Mouse (Mus musculus): ENCODE measurements around the gene Tubb4b. TPM values are rescaled to one million over a fixed set of nuclear protein-coding genes. Genes with fewer than 3 reads are reported as not detected.

Gene Tubb4b
- polyA plus RNA-seq, 1 experiment from 2014 or later: 294 TPM

DNA sequence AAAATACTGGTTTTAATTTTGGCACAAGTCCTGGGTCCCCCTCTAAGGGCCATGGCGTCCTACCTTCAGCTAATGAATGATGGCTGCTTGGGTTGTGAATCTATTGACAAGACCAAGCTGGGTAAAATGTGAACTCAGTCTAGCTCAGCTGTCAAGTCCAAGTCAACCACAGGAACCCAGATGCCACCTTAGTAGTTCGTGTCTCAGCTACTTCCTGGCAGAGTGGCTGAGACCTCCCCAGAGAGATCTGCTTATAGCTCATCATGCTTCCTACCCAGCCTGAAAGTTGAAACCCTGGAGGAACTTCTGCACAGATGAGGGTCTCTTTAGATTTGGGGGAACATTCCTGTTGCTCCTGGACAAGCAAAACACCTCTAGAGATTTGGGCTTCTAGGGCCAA is 41.2 kb downstream of the Tubb4b start:
- no peak for TF ChIP-seq EP300 (IDR thresholded peaks at IDR 0.05; ENCODE audit: low read depth)
- TF ChIP-seq CTCF (IDR thresholded peaks at IDR 0.05; ENCODE audit: low read depth): no peak
- Histone ChIP-seq H3K27ac (ENCODE audit: low read depth) (no peak overlapping the region), H3K9me3 (ENCODE audit: low read length) (no peaks in the 10 kb centered on the region), H3K4me2 (ENCODE audit: low read depth, low read length) (no peak overlapping the region; the same call in 1 of the 2 replicates), H3K4me3 (ENCODE audit: low read depth, low read length) (no peak overlapping the region), H3K27me3 (ENCODE audit: insufficient read depth, low read length) (peaks cover 55% of the 10 kb centered on the region), H3K4me1 (ENCODE audit: insufficient read depth) (peaks cover 39% of the 10 kb centered on the region), H3K36me3 (replicated peaks; ENCODE audit: insufficient read depth, low read length) (no peaks in the 10 kb centered on the region), H3K9ac (replicated peaks) (no peak overlapping the region)
- DNase-seq (no peak), ATAC-seq (no peak)
- 62% methylated on average over 2 of the region's 2 CpGs for WGBS (ENCODE audit: insufficient replicate concordance)

DNA sequence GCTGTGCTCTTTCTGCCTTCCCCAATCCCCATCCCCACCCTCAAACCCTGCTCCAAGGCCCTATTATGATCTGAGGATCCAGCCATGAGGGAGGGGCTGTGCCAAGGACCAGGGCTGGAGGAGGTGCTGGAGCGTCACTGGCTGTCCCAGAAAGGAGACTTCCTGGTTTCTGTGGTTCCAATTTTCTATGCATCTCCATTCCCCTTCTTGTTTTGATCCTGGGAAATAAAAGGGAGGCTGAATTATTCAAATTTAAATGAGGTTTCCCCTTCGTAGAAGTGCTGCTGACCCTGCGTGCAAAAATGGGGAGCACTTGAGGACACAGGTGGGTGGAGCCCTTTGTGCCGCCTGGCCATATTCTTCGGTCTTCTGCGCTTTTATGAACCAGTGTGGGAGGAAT is 41.8 kb downstream of the Tubb4b start:
- WGBS (ENCODE audit: insufficient replicate concordance): 35% methylated on average over 6 of the region's 6 CpGs
- DNase-seq: no peak
- Histone ChIP-seq H3K27me3 (ENCODE audit: insufficient read depth, low read length) (peaks cover 59% of the 10 kb centered on the region), H3K4me3 (ENCODE audit: low read depth, low read length) (peak overlapping the region; percentile 61), H3K9me3 (ENCODE audit: low read length) (no peaks in the 10 kb centered on the region), H3K4me2 (ENCODE audit: low read depth, low read length) (peak overlapping the region; percentile 98), H3K9ac (replicated peaks) (no peak overlapping the region), H3K4me1 (ENCODE audit: insufficient read depth) (peaks cover 39% of the 10 kb centered on the region), H3K27ac (ENCODE audit: low read depth) (no peak overlapping the region), H3K36me3 (replicated peaks; ENCODE audit: insufficient read depth, low read length) (no peaks in the 10 kb centered on the region)
- ATAC-seq: no peak
- TF ChIP-seq CTCF (IDR thresholded peaks at IDR 0.05; ENCODE audit: low read depth): no peak
- no peak for TF ChIP-seq EP300 (IDR thresholded peaks at IDR 0.05; ENCODE audit: low read depth)

DNA sequence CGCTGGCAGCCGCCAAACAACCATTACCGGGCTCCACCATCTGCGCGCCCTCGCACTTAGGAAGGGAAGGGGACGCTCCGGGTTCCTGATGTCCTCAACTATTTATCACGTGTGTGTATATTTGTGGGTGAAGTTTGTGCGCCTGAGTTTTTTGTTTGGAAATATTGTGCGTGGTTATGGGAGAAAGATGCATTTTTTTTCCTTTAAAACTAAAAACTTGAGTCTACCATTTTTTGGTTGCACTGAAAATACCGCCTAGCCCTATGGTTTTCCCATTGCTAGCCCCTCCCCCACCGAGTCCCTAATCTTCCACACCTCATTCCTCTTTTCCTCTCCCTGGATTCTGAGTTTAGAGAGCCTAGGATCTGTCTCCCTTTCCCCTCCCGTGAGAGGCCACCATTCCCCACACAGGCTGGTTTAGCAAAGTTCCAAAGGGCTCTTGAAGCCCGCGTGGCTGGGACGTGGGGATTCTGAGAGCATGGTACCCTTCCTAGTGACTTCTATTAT is 42.6 kb downstream of the Tubb4b start:
- Histone ChIP-seq H3K9ac (replicated peaks) (peak overlapping the region; percentile 65), H3K9me3 (ENCODE audit: low read length) (no peaks in the 10 kb centered on the region), H3K4me3 (ENCODE audit: low read depth, low read length) (peak overlapping the region; percentile 61), H3K27me3 (ENCODE audit: insufficient read depth, low read length) (peaks cover 58% of the 10 kb centered on the region), H3K4me2 (ENCODE audit: low read depth, low read length) (peak overlapping the region; percentile 98), H3K27ac (ENCODE audit: low read depth) (peak overlapping the region; percentile 80; the same call in 1 of the 2 replicates), H3K4me1 (ENCODE audit: insufficient read depth) (peaks cover 39% of the 10 kb centered on the region), H3K36me3 (replicated peaks; ENCODE audit: insufficient read depth, low read length) (no peaks in the 10 kb centered on the region)
- no peak for ATAC-seq
- WGBS (ENCODE audit: insufficient replicate concordance): 3% methylated on average over 17 of the region's 17 CpGs
- peak; percentile 14 for DNase-seq
- TF ChIP-seq CTCF (IDR thresholded peaks at IDR 0.05; ENCODE audit: low read depth) (no peak), EP300 (IDR thresholded peaks at IDR 0.05; ENCODE audit: low read depth) (no peak)

DNA sequence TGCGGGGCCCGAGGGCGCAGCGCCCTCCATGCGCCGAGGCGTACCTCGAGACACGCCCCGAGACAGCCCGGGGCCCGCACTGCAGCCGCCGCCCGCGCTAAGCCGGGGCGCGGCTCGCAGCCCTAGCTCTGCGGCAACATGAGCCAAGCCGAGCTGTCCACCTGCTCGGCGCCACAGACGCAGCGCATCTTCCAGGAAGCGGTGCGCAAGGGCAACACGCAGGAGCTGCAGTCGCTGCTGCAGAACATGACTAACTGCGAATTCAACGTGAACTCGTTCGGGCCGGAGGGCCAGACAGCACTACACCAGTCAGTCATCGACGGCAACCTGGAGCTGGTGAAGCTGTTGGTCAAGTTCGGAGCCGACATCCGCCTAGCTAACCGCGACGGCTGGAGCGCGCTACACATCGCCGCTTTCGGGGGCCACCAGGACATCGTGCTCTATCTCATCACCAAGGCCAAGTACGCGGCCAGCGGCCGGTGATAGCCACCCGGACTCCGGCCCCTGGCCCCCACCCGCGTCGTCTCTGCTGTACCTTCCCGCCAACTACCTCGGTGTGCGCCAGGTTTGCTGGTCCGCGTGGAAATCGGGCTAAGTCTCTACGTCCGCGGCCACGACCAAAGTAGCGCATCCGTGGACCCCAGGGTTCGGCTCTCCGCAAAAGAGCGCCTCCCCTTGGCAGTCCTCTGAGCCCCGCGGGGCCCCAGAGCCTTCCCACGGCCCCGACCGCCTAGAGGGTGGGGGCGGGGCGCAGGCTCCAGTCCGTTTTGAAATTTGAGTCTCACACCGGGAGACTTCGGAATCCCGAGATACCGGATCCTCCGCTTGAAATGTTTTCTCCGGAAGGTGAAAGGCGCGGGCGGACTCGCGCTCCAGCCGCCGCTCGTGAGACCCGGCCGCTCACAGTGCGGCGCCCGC is 43.3 kb downstream of the Tubb4b start:
- Histone ChIP-seq H3K4me2 (ENCODE audit: low read depth, low read length) (peak overlapping the region; percentile 98), H3K4me1 (ENCODE audit: insufficient read depth) (peaks cover 37% of the 10 kb centered on the region), H3K9me3 (ENCODE audit: low read length) (no peaks in the 10 kb centered on the region), H3K36me3 (replicated peaks; ENCODE audit: insufficient read depth, low read length) (no peaks in the 10 kb centered on the region), H3K4me3 (ENCODE audit: low read depth, low read length) (peak overlapping the region; percentile 61), H3K27ac (ENCODE audit: low read depth) (peak overlapping the region; percentile 80), H3K27me3 (ENCODE audit: insufficient read depth, low read length) (peaks cover 52% of the 10 kb centered on the region), H3K9ac (replicated peaks) (peak overlapping the region; percentile 65)
- peak; percentile 76 for ATAC-seq
- peak; percentile 59 for DNase-seq
- TF ChIP-seq CTCF (IDR thresholded peaks at IDR 0.05; ENCODE audit: low read depth) (peak; percentile 29), EP300 (IDR thresholded peaks at IDR 0.05; ENCODE audit: low read depth) (no peak)
- 1% methylated on average over 90 of the region's 100 CpGs for WGBS (ENCODE audit: insufficient replicate concordance)

DNA sequence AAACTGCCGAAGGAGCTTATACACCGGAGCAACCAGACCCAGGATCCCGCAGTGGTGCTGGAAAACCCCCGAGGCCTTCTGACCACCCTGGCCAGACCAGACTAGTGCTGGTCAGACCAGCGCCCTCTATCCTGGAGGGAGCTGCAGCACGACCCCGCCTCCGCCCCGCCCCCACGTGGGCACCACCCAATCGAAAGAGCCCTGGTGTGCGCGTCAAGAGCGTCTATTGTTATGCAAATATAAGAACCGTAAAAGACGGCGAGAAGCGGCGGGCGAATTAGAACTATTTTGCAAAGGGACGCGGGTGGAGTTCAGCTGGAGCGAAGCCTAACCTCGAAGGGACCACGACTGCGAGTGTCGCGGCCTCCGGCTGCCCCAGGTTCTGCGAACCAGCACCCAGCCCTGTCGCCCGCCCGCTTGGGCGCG is 44.0 kb downstream of the Tubb4b start, which contains the start of gene Nrarp:
Gene Nrarp, plus strand, starts transcription at position 281 of the 426 bp plus-strand sequence.
- H3K27ac ChIP-seq (ENCODE audit: low read depth): peak within 1 kb of the TSS; percentile 80
- peak; percentile 62 for TF ChIP-seq CTCF (IDR thresholded peaks at IDR 0.05; ENCODE audit: low read depth)
- no peak for TF ChIP-seq EP300 (IDR thresholded peaks at IDR 0.05; ENCODE audit: low read depth)
- H3K4me1 ChIP-seq (ENCODE audit: insufficient read depth): peaks cover 33% of the 10 kb centered on the region
- H3K4me2 ChIP-seq (ENCODE audit: low read depth, low read length): peak within 1 kb of the TSS; percentile 98
- H3K27me3 ChIP-seq (ENCODE audit: insufficient read depth, low read length): peaks cover 51% of the 10 kb centered on the region
- no peaks in the 10 kb centered on the region for H3K36me3 ChIP-seq (replicated peaks; ENCODE audit: insufficient read depth, low read length)
- H3K9me3 ChIP-seq (ENCODE audit: low read length): no peaks in the 10 kb centered on the region
- peak within 1 kb of the TSS; percentile 65 for H3K9ac ChIP-seq (replicated peaks)
- peak within 1 kb of the TSS; percentile 61 for H3K4me3 ChIP-seq (ENCODE audit: low read depth, low read length)
- ATAC-seq (peak; percentile 81), DNase-seq (peak; percentile 89)
- WGBS (ENCODE audit: insufficient replicate concordance): under 1% methylated on average over 31 of the region's 35 CpGs

DNA sequence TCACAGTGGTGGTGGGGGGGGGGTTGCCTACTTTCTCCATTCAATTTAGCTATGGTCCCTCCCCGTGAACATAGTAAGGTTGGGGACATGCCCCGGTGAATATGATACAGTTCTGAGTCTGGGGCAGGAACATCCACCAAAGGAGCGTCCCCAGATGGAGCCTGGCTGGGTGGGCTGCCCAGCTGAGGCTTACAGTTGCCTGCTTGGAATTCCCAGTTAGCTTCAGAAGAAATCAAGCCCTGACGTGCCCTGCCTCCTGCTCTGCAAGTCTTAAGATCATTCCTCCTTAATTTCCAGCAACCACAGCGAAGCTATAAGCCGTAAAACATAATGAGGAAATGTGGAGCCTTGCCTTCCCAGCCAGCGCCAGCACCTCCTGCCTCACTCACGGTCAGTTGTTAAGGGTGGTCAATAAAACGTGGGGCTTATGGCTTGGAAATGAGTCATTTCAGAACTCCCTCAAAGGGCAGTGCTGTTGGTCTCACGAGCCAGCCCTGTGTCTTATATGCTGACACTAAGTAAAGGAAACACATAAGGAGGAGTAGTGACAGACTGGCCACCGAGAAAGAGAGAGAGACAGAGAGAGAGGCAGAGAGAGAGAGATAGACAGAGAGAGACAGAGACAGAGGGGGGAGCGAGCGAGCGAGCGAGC is 44.8 kb downstream of the Tubb4b start:
- H3K9ac ChIP-seq (replicated peaks): peak overlapping the region; percentile 65; the same call in 1 of the 2 replicates
- H3K4me3 ChIP-seq (ENCODE audit: low read depth, low read length): no peak overlapping the region
- TF ChIP-seq CTCF (IDR thresholded peaks at IDR 0.05; ENCODE audit: low read depth) (no peak), EP300 (IDR thresholded peaks at IDR 0.05; ENCODE audit: low read depth) (no peak)
- peaks cover 38% of the 10 kb centered on the region for H3K4me1 ChIP-seq (ENCODE audit: insufficient read depth)
- DNase-seq: peak; percentile 12
- ATAC-seq: no peak
- no peak overlapping the region for H3K27ac ChIP-seq (ENCODE audit: low read depth)
- WGBS (ENCODE audit: insufficient replicate concordance): 62% methylated on average over 15 of the region's 15 CpGs
- H3K36me3 ChIP-seq (replicated peaks; ENCODE audit: insufficient read depth, low read length): no peaks in the 10 kb centered on the region
- peak overlapping the region; percentile 98 for H3K4me2 ChIP-seq (ENCODE audit: low read depth, low read length)
- H3K9me3 ChIP-seq (ENCODE audit: low read length): no peaks in the 10 kb centered on the region
- H3K27me3 ChIP-seq (ENCODE audit: insufficient read depth, low read length): peaks cover 43% of the 10 kb centered on the region
